In the genomic region with DNA sequence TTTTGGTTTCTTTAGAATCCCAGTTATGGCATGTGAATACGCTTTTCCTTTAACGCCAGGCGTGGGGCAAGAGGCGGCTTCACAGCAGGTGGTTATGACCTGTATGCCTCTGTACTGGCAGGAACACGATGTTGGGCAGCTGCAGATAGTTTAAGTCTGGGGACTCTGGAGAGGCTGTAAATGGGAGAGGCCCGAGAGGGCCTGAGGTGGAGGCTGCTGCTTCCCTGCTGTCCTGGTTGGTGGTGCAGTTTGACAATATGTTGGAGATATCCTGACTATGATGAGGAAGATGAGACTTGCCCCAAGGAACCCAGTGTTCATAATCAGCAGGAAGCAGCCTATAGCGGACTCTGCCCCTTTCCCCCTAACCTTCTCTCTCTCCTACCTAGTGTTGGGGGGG, we compare ENCODE assay signal across 41 mouse cellular contexts. TPM values are rescaled to one million over a fixed set of nuclear protein-coding genes. Genes with fewer than 3 reads are reported as not detected.
"Had no signal": no experiment of that assay in that cellular context is flagged by ENCODE, and none has a peak within 500 bp of the region (broad histone marks: within the 10 kb centered on the region; RNA-seq: fewer than 3 reads in every experiment).

No protein-coding gene starts in this region.

- H3K4me2 ChIP-seq: limb, embryonic 12.5 days; limb, embryonic 13.5 days; limb, embryonic 15.5 days; liver, embryonic 11.5 days; liver, embryonic 12.5 days; liver, embryonic 13.5 days; liver, embryonic 15.5 days; lung, embryonic 14.5 days; lung, embryonic 15.5 days; midbrain, embryonic 12.5 days; midbrain, embryonic 13.5 days; midbrain, embryonic 15.5 days; neural tube, embryonic 12.5 days had no signal

- H3K9ac ChIP-seq: limb, embryonic 12.5 days; limb, embryonic 15.5 days; liver, embryonic 12.5 days; liver, embryonic 13.5 days; liver, embryonic 14.5 days; liver, embryonic 15.5 days; liver, postnatal 0 days; lung, embryonic 14.5 days; lung, embryonic 15.5 days; midbrain, embryonic 12.5 days; midbrain, embryonic 13.5 days; midbrain, embryonic 15.5 days; neural tube, embryonic 12.5 days had no signal

- H3K4me1 ChIP-seq: limb, embryonic 12.5 days; limb, embryonic 13.5 days; limb, embryonic 15.5 days; liver, embryonic 12.5 days; liver, embryonic 13.5 days; liver, embryonic 15.5 days; lung, embryonic 15.5 days; midbrain, embryonic 10.5 days; midbrain, embryonic 12.5 days; midbrain, embryonic 13.5 days; midbrain, embryonic 15.5 days; neural tube, embryonic 12.5 days had no signal

- H3K9me3 ChIP-seq: limb, embryonic 10.5 days; limb, embryonic 12.5 days; limb, embryonic 13.5 days; limb, embryonic 15.5 days; liver, embryonic 12.5 days; liver, embryonic 13.5 days; liver, embryonic 15.5 days; lung, embryonic 15.5 days; megakaryocyte, embryonic 14.5 days; midbrain, embryonic 10.5 days; midbrain, embryonic 12.5 days; midbrain, embryonic 13.5 days; midbrain, embryonic 15.5 days; neural tube, embryonic 12.5 days had no signal

- ATAC-seq: liver, embryonic 12.5 days; liver, postnatal 0 days; lung, postnatal 0 days; midbrain, embryonic 13.5 days; midbrain, embryonic 15.5 days had no signal

- H3K27ac ChIP-seq: left cerebral cortex, adult 2 months; limb, embryonic 10.5 days; limb, embryonic 12.5 days; limb, embryonic 13.5 days; limb, embryonic 15.5 days; liver, embryonic 12.5 days; liver, embryonic 13.5 days; liver, embryonic 14.5 days; liver, embryonic 15.5 days; lung, embryonic 15.5 days; macrophage; midbrain, embryonic 10.5 days; midbrain, embryonic 12.5 days; midbrain, embryonic 13.5 days; midbrain, embryonic 15.5 days; neural tube, embryonic 12.5 days had no signal

- H3K27me3 ChIP-seq: limb, embryonic 12.5 days; limb, embryonic 13.5 days; limb, embryonic 15.5 days; liver, embryonic 12.5 days; liver, embryonic 13.5 days; liver, embryonic 15.5 days; lung, embryonic 15.5 days; megakaryocyte, embryonic 14.5 days; midbrain, embryonic 12.5 days; midbrain, embryonic 13.5 days; midbrain, embryonic 15.5 days; neural tube, embryonic 12.5 days had no signal

- H3K4me3 ChIP-seq: left cerebral cortex, adult 2 months; limb, embryonic 10.5 days; limb, embryonic 12.5 days; limb, embryonic 13.5 days; limb, embryonic 15.5 days; liver, embryonic 12.5 days; liver, embryonic 13.5 days; liver, embryonic 15.5 days; lung, embryonic 15.5 days; megakaryocyte, embryonic 14.5 days; midbrain, embryonic 10.5 days; midbrain, embryonic 12.5 days; midbrain, embryonic 13.5 days; midbrain, embryonic 15.5 days; myocyte; neural tube, embryonic 12.5 days had no signal

- DNase-seq: left cerebral cortex, postnatal 4 days; liver; liver, embryonic 13.5 days; liver, postnatal 0 days; lung, adult 18-20 months; lung, adult 2 months; lung, embryonic 14.5 days; lung, postnatal 10 days; lung, postnatal 14 days; lung, postnatal 36 days; lung, postnatal 4 days; midbrain, embryonic 14.5 days had no signal

RNA-seq across cellular contexts. Expression of a gene that starts 8.6 kb away (rescaled TPM):
- total RNA-seq: left cerebral cortex, adult 2 months; left cerebral cortex, postnatal 10 days; left cerebral cortex, postnatal 14 days; left cerebral cortex, postnatal 25 days; left cerebral cortex, postnatal 36 days; left cerebral cortex, postnatal 4 days; liver, adult 2 months; megakaryocyte progenitor cell, adult 5-6 weeks; megakaryocyte, adult 5-6 weeks; megakaryocyte-erythroid progenitor cell, adult 5-6 weeks; monocyte, adult 5-6 weeks had no signal
- polyA plus RNA-seq: liver, adult 2 months; macrophage had no signal

RNA-seq across cellular contexts. Expression of a gene that starts 15.3 kb away (rescaled TPM):
- total RNA-seq: left cerebral cortex, adult 2 months; left cerebral cortex, adult 8-10 months; left cerebral cortex, postnatal 14 days; left cerebral cortex, postnatal 25 days; left cerebral cortex, postnatal 36 days; left cerebral cortex, postnatal 4 days; megakaryocyte, adult 5-6 weeks; monocyte, adult 5-6 weeks had no signal
- polyA plus RNA-seq: macrophage had no signal
